Mouse (Mus musculus) lung, postnatal 0 days (tissue): ENCODE measurements around the gene Scn9a. TPM values are rescaled to one million over a fixed set of nuclear protein-coding genes. Genes with fewer than 3 reads are reported as not detected.

Experiments used
- ATAC-seq: fragments of 200-750 bp; cut with Nextera tagmentation; 2 replicates; pipeline ENCODE4 v1.8.0; 2017; ENCODE audit warnings: moderate library complexity
- DNase-seq: peaks from one replicate; pipeline ENCODE4 v3.0.0-alpha.2; 2016; ENCODE audit warnings: low spot score
- H3K27ac ChIP-seq: fragments of 300-500 bp; sonication (generic); 2 replicates; pipeline ENCODE4 v1.5.1; 2014; ENCODE audit warnings: antibody characterized with exemption, mild to moderate bottlenecking, low read length, mixed read lengths
- H3K27me3 ChIP-seq: fragments of 300-500 bp; sonication (generic); replicated peaks from 2 replicates; pipeline ENCODE4 v1.6.1; 2014; ENCODE audit warnings: low read length, mixed read lengths; ENCODE audit not compliant: insufficient read depth
- H3K36me3 ChIP-seq: fragments of 300-500 bp; sonication (generic); 2 replicates; pipeline ENCODE4 v1.6.1; 2014; ENCODE audit warnings: low read length, mixed read lengths; ENCODE audit not compliant: insufficient read depth
- H3K4me1 ChIP-seq: fragments of 300-500 bp; sonication (generic); 2 replicates; pipeline ENCODE4 v1.6.1; 2014; ENCODE audit warnings: antibody characterized with exemption, low read depth, low read length, mixed read lengths; ENCODE audit not compliant: insufficient read depth
- H3K4me2 ChIP-seq: fragments of 300-500 bp; sonication (generic); replicated peaks from 2 replicates; pipeline ENCODE4 v1.6.1; 2014; ENCODE audit warnings: low read depth, mild to moderate bottlenecking, low read length, moderate library complexity, mixed read lengths
- H3K4me3 ChIP-seq: fragments of 300-500 bp; sonication (generic); 2 replicates; pipeline ENCODE4 v1.5.1; 2014; ENCODE audit warnings: low read depth, low read length
- H3K9ac ChIP-seq: fragments of 300-500 bp; sonication (generic); replicated peaks from 2 replicates; pipeline ENCODE4 v1.6.1; 2014; ENCODE audit warnings: low read depth, mild to moderate bottlenecking
- H3K9me3 ChIP-seq: fragments of 300-500 bp; sonication (generic); 2 replicates; pipeline ENCODE4 v1.6.1; 2016; ENCODE audit warnings: low read length, mixed read lengths
- CTCF ChIP-seq: IDR thresholded peaks from 2 replicates; pipeline ENCODE4 v1.5.1; 2016; ENCODE audit warnings: antibody characterized with exemption, mild to moderate bottlenecking
- EP300 ChIP-seq: IDR thresholded peaks from 2 replicates; pipeline ENCODE4 v1.6.1; 2016; ENCODE audit warnings: antibody characterized with exemption, mild to moderate bottlenecking, control low read depth
- WGBS: fragments of 180-500 bp; shearing (Covaris S2); extraction: QIAGEN DNeasy Blood & Tissue Kit; methylation state at CpG from one replicate; pipeline ENCODE4 v1.1.7; 2014; 5-methylcytosine and 5-hydroxymethylcytosine counted together
- polyA plus RNA-seq: library from polyadenylated mRNA; unstranded; fragments of >200 nt; fragmentation: Nextera tagmentation; extraction: Ambion mirVana; gene quantifications from 2 replicates; pipeline ENCODE4 v1.2.1, GENCODE M21; 2015

The Scn9a gene
- polyA plus RNA-seq, 1 experiment from 2014 or later, result 0.06 TPM

DNA sequence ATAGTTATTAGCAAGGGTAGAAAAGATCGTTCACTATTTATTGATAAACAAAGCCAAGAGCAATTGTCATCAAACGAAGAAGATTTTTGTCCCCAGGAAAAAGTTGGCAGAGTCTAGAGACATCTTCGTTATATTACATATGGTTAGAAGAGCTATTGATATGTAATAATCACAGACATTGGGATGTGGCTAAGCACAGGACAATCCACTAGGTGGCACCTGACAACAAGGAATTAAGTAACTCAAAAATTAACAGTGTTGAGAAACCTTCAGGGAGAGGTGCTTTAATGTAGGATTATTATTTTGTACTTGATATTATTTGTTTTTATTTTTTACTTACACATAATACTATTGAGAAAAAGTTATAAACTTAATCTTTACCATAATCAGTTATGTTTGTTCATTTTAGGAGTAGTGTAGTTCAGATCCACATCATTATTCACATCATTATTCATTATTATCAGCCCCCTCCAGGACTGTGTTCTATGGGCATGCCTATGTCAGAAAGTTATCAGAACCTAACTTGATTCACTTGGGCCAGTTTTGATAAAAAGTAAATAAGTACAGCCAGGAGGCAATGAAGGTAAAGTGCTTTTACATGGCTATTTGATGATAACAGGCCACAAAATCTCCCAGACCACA is 161.5 kb downstream of the Scn9a start:
- Histone ChIP-seq H3K4me3 (no peak overlapping the region), H3K4me1 (no peaks in the 10 kb centered on the region), H3K4me2 (no peak overlapping the region), H3K9me3 (no peaks in the 10 kb centered on the region), H3K9ac (no peak overlapping the region), H3K36me3 (no peaks in the 10 kb centered on the region), H3K27me3 (no peaks in the 10 kb centered on the region), H3K27ac (no peak overlapping the region)
- 34% methylated on average over 3 of the region's 3 CpGs for whole genome bisulfite sequencing
- DNase-seq (peak; percentile 51), ATAC-seq (no peak)
- TF ChIP-seq EP300 (no peak), CTCF (peak; percentile 63)

DNA sequence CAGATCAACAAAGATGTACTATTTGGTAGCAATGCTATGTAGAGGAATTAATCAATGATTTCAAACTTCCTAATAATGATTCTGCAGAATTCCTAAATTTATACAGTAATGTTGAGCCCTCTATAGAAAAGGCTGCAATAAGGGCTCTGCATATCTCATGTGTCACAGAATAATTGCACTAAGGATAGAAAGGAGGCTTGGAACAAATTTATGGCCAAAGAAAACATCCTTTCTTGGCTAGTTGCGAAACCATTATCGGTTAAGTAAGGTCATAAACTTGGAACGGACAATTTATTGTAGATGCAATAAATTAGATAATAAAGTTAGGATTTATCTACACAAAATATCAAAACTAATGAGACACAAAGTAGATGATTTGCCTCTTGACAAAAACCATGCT is 169.3 kb downstream of the Scn9a start:
- Histone ChIP-seq H3K4me2 (no peak overlapping the region), H3K9me3 (no peaks in the 10 kb centered on the region), H3K4me3 (no peak overlapping the region), H3K9ac (no peak overlapping the region), H3K4me1 (no peaks in the 10 kb centered on the region), H3K27ac (no peak overlapping the region), H3K27me3 (no peaks in the 10 kb centered on the region), H3K36me3 (no peaks in the 10 kb centered on the region)
- ATAC-seq (no peak), DNase-seq (no peak)
- 73% methylated on average over 3 of the region's 3 CpGs for WGBS
- no peak for TF ChIP-seq EP300
- no peak for TF ChIP-seq CTCF

DNA sequence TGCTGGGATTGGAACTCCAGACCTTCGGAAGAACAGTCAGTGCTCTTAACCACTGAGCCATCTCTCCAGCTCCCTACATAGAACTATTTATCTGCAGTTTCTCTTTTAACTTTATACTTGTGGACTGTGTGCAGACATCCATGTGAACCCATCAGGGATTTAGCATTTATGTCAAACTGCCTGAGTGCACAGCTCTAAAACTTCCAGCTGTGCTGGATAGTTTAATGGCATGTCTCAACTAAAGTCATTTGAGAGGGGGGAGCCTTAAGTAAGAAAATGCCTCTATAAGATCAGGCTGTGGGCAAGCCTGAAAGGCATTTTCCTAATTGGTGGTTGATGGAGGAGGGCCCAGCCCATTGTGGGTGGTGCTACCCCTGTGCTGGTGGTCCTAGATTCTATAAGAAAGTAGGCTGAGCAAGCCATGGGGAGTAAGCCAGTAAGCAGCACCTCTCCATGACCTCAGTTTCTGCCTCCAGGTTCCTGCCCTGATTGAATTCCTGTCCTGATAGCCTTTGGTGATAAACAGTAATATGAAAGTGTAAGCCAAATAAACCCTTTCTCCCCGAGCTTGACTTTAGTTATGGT is 169.8 kb downstream of the Scn9a start:
- no peaks in the 10 kb centered on the region for H3K36me3 ChIP-seq
- no peak for ATAC-seq
- H3K9ac ChIP-seq, result no peak overlapping the region
- TF ChIP-seq EP300 (no peak), CTCF (no peak)
- no peak overlapping the region for H3K4me2 ChIP-seq
- no peak overlapping the region for H3K4me3 ChIP-seq
- no peak for DNase-seq
- H3K4me1 ChIP-seq, result no peaks in the 10 kb centered on the region
- H3K9me3 ChIP-seq, result no peaks in the 10 kb centered on the region
- no peaks in the 10 kb centered on the region for H3K27me3 ChIP-seq
- 67% methylated on average over 2 of the region's 2 CpGs for WGBS
- H3K27ac ChIP-seq, result no peak overlapping the region

DNA sequence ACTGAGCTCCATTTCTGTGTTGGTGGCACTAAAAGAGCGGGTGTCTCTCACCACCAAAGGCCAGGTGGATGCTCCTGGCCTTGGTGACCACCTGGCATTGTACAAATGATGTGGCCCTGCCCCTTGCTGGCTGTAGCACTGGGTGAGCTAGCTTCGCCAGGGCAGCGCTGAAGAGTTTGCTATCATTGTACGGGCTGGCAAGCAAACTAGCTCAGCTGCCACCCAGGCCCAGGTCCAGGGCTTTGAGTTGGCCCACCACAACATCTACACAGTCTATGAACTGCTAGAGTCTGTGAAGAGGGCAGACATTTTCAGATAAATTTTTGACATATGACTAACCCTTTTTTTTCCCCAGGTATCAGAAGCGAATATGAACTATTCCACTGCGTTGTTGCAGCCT is 170.8 kb downstream of the Scn9a start:
- DNase-seq, result no peak
- Histone ChIP-seq H3K4me2 (no peak overlapping the region), H3K4me3 (no peak overlapping the region), H3K27ac (no peak overlapping the region), H3K27me3 (no peaks in the 10 kb centered on the region), H3K4me1 (no peaks in the 10 kb centered on the region), H3K36me3 (no peaks in the 10 kb centered on the region), H3K9ac (no peak overlapping the region), H3K9me3 (no peaks in the 10 kb centered on the region)
- ATAC-seq, result no peak
- WGBS, result 90% methylated on average over 6 of the region's 6 CpGs
- TF ChIP-seq CTCF, result no peak
- no peak for TF ChIP-seq EP300

DNA sequence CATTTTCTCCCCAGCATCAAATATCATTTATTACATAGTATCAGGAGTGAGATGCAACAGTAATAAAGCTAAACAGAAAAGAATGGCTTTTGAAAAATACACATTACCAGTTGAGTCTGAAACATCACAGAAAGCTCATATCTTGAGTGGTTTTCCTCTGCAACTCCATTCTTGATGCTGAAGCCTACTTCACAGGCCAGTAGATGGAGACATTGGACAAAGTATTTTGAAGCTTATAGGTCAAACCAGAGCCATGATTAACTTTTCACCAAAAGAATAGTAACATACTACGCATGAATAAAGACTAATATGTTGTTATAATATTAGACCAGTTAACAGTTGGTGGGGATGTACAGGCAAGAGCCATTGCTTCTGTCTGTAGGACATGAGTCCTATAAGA is 172.3 kb downstream of the Scn9a start:
- Histone ChIP-seq H3K27me3 (no peaks in the 10 kb centered on the region), H3K27ac (no peak overlapping the region), H3K4me2 (no peak overlapping the region), H3K4me1 (no peaks in the 10 kb centered on the region), H3K4me3 (no peak overlapping the region), H3K9me3 (no peaks in the 10 kb centered on the region), H3K9ac (no peak overlapping the region), H3K36me3 (no peaks in the 10 kb centered on the region)
- ATAC-seq, result no peak
- TF ChIP-seq EP300, result no peak
- peak; percentile 28; the same call in 1 of the 2 replicates for TF ChIP-seq CTCF
- DNase-seq, result no peak
- 93% methylated on average over 1 of the region's 1 CpGs for WGBS

DNA sequence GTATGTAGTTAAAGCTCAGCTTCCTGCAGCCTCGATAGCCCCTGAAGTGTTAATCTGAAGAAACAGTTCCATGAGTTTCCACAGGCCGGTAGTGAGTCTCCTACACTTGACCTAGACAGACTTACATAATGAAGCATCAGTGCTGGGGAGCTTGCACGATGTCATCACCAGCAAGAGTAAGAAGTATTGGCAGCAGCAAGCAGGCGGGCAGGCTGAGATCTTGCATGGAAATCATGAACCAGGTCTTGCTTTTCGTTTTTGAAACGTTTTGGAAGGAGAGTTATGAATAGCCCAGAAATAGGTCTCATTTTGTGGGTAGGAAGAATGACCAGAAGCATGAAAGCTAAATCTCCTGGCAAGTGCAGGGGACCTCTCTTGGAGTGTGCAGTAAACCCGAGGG is 194.1 kb downstream of the Scn9a start, which contains the start of gene Scn1a:
Scn1a (minus strand) TSS at position 130 of the 400 bp plus-strand sequence.
- no peaks in the 10 kb centered on the region for H3K36me3 ChIP-seq
- H3K27ac ChIP-seq, result no peak within 1 kb of the TSS
- H3K9me3 ChIP-seq, result no peaks in the 10 kb centered on the region
- 12% methylated on average over 7 of the region's 7 CpGs for WGBS
- ATAC-seq (no peak), DNase-seq (no peak)
- no peaks in the 10 kb centered on the region for H3K4me1 ChIP-seq
- H3K9ac ChIP-seq, result no peak within 1 kb of the TSS
- no peaks in the 10 kb centered on the region for H3K27me3 ChIP-seq
- H3K4me3 ChIP-seq, result no peak within 1 kb of the TSS
- H3K4me2 ChIP-seq, result no peak within 1 kb of the TSS; the same call in 1 of the 2 replicates
- no peak for TF ChIP-seq EP300
- TF ChIP-seq CTCF, result no peak
